Mouse (Mus musculus) bone marrow macrophage, adult 2 months (primary cell): ENCODE measurements around the gene Snx9.

Experiments used
- CTCF ChIP-seq: IDR thresholded peaks from 2 replicates; pipeline ENCODE4 v1.5.1; 2012; ENCODE audit warnings: low read depth, mild to moderate bottlenecking, low read length, moderate library complexity
- POLR2A ChIP-seq: IDR thresholded peaks from 2 replicates; pipeline ENCODE4 v1.6.1; 2012; ENCODE audit warnings: mild to moderate bottlenecking, low read depth, low read length, borderline replicate concordance

GRCm38 (mm10) chr17:5862285-5862684, 21.2 kb downstream of the Snx9 start:
- TF ChIP-seq CTCF (no peak), POLR2A (no peak)
